Mouse (Mus musculus) CH12.LX (cell line): ENCODE results near the gene Il31ra. TPM values are rescaled to one million over a fixed set of nuclear protein-coding genes. Genes with fewer than 3 reads are reported as not detected.

ENCODE experiments used
- DNase-seq: peaks from one replicate; pipeline ENCODE4 v3.0.0-alpha.2; 2013; ENCODE audit errors: extremely low read depth
- H3K27ac ChIP-seq: 2 replicates; pipeline ENCODE4 v1.5.1; 2012; ENCODE audit warnings: low read depth, mild to moderate bottlenecking, control low read depth, moderate library complexity; ENCODE audit not compliant: insufficient read depth
- H3K27me3 ChIP-seq: replicated peaks from 2 replicates; pipeline ENCODE3; 2012; ENCODE audit warnings: inconsistent platforms
- H3K36me3 ChIP-seq, 2 experiments: replicated peaks in 1 of 2; 2 replicates each; pipeline versions ENCODE3 to v1.6.1; 2012; ENCODE audit warnings: inconsistent platforms in 1 of 2, low read length in 1 of 2, mild to moderate bottlenecking in 1 of 2, mixed read lengths in 1 of 2, moderate library complexity in 1 of 2; ENCODE audit not compliant: control insufficient read depth in 1 of 2, insufficient read depth in 1 of 2
- H3K4me1 ChIP-seq, 2 experiments: 2 replicates each; pipeline ENCODE4 v1.6.1; 2012; ENCODE audit warnings: inconsistent platforms in 1 of 2, moderate library complexity in 1 of 2; ENCODE audit not compliant: insufficient read depth in 2 of 2, control insufficient read depth in 1 of 2
- H3K4me2 ChIP-seq: 2 replicates; pipeline ENCODE4 v1.6.1; 2012; ENCODE audit warnings: low read depth, mild to moderate bottlenecking, control low read depth; ENCODE audit not compliant: poor library complexity, insufficient read depth, severe bottlenecking
- H3K4me3 ChIP-seq, 3 experiments: fragments of 150-350 bp in 1 of 3; sonication (generic) in 1 of 3; replicated peaks in 1 of 3; 2 replicates each; pipeline versions ENCODE3 to v1.5.1; 2011 to 2012; ENCODE audit warnings: low read depth in 2 of 3, low read length in 2 of 3, mild to moderate bottlenecking in 2 of 3, moderate library complexity in 2 of 3, control low read depth in 1 of 3, improper control_type of control experiment in 1 of 3, inconsistent platforms in 1 of 3, mixed read lengths in 1 of 3; ENCODE audit not compliant: poor library complexity in 1 of 3
- H3K79me2 ChIP-seq: replicated peaks from 2 replicates; pipeline ENCODE4 v1.6.1; 2012; ENCODE audit warnings: mild to moderate bottlenecking, moderate library complexity; ENCODE audit not compliant: control insufficient read depth, poor library complexity, insufficient read depth, severe bottlenecking; ENCODE audit errors: extremely low read depth
- H3K9ac ChIP-seq: 2 replicates; pipeline ENCODE4 v1.6.1; 2012; ENCODE audit warnings: low read depth, mild to moderate bottlenecking, control low read depth, moderate library complexity; ENCODE audit not compliant: insufficient read depth
- H3K9me3 ChIP-seq: replicated peaks from 2 replicates; pipeline ENCODE3; 2012; ENCODE audit warnings: low read length, inconsistent platforms, mixed read lengths
- CHD1 ChIP-seq: IDR thresholded peaks from 2 replicates; pipeline ENCODE4 v1.6.1; 2012; ENCODE audit warnings: low read depth, low read length, improper control_type of control experiment, inconsistent platforms
- CHD2 ChIP-seq: IDR thresholded peaks from 2 replicates; pipeline ENCODE4 v1.6.1; 2011; ENCODE audit warnings: low read length, improper control_type of control experiment
- IRF4 ChIP-seq: IDR thresholded peaks from 2 replicates; pipeline ENCODE4 v1.6.1; 2014; ENCODE audit warnings: low read depth, mild to moderate bottlenecking, inconsistent platforms, low read length, improper control_type of control experiment
- JUND ChIP-seq: conservative IDR thresholded peaks from 2 replicates; pipeline ENCODE4 v1.6.1; 2011; ENCODE audit warnings: low read depth, low read length, improper control_type of control experiment
- MEF2A ChIP-seq: IDR thresholded peaks from 2 replicates; pipeline ENCODE4 v1.6.1; 2014; ENCODE audit warnings: low read depth, mild to moderate bottlenecking, inconsistent platforms, low read length, improper control_type of control experiment, borderline replicate concordance
- NRF1 ChIP-seq: IDR thresholded peaks from 2 replicates; pipeline ENCODE4 v1.6.1; 2014; ENCODE audit warnings: low read depth, mild to moderate bottlenecking, inconsistent platforms, low read length, improper control_type of control experiment, moderate library complexity
- POLR2A ChIP-seq: IDR thresholded peaks from 2 replicates; pipeline ENCODE4 v1.6.1; 2011; ENCODE audit warnings: low read depth, mild to moderate bottlenecking, improper control_type of control experiment, low read length
- RAD21 ChIP-seq: IDR thresholded peaks from 2 replicates; pipeline ENCODE4 v1.6.1; 2011; ENCODE audit warnings: low read depth, mild to moderate bottlenecking, low read length, improper control_type of control experiment, moderate library complexity
- TBP ChIP-seq: conservative IDR thresholded peaks from 2 replicates; pipeline ENCODE4 v1.6.1; 2011; ENCODE audit warnings: low read depth, low read length, improper control_type of control experiment
- USF1 ChIP-seq: IDR thresholded peaks from 2 replicates; pipeline ENCODE4 v1.6.1; 2014; ENCODE audit warnings: low read depth, mild to moderate bottlenecking, inconsistent platforms, low read length, improper control_type of control experiment
- ZKSCAN1 ChIP-seq: IDR thresholded peaks from 2 replicates; pipeline ENCODE4 v1.6.1; 2012; ENCODE audit warnings: low read depth, inconsistent platforms, low read length, improper control_type of control experiment, borderline replicate concordance
- dilution Hi-C: fragments of 300-500 bp; cut with MboI; formaldehyde crosslinking; loops from 2 replicates; pipeline ENCODE4 v1.14.3; 2020; ENCODE audit warnings: low sequenced_read_pairs; ENCODE audit not compliant: extremely low pct_unique_long_range_greater_than_20kb, extremely low pct_ligation_motif_present
- in situ Hi-C: fragments of 300-500 bp; cut with MboI; formaldehyde crosslinking; loops from 3 replicates; pipeline ENCODE4 v1.14.3; 2019; ENCODE audit warnings: low sequenced_read_pairs, low pct_ligation_motif_present, low pct_unique_long_range_greater_than_20kb, mixed read lengths
- polyA plus RNA-seq: library from polyadenylated mRNA; unstranded; fragments of >175 nt; gene quantifications from 2 replicates; pipeline ENCODE4 v1.2.1, GENCODE M21; 2012; ENCODE audit warnings: low read depth; ENCODE audit not compliant: insufficient read length
- total RNA-seq, 2 experiments: library from RNA; depleted of rRNA; stranded (reverse); fragments of 300-350 nt in 1 of 2; fragments of >200 nt in 1 of 2; gene quantifications; 2 replicates each; pipeline ENCODE4 v1.2.3; 2012 to 2014

Gene Il31ra
- total and polyA plus RNA-seq, 3 experiments, result not detected

GRCm38 (mm10) chr13:112482525-112482924, 111.6 kb downstream of the Il31ra start:
- TF ChIP-seq IRF4, result no peak
- TF ChIP-seq ZKSCAN1, result no peak
- no peak for TF ChIP-seq RAD21
- TF ChIP-seq TBP, result no peak
- TF ChIP-seq CHD2, result no peak
- TF ChIP-seq CHD1, result no peak
- no peak for TF ChIP-seq USF1
- no peak for TF ChIP-seq POLR2A
- no peak for TF ChIP-seq MEF2A
- no peak overlapping the region for H3K27ac ChIP-seq
- no peaks in the 10 kb centered on the region for H3K79me2 ChIP-seq
- H3K4me1 ChIP-seq, result no peaks in the 10 kb centered on the region
- no peaks in the 10 kb centered on the region for H3K27me3 ChIP-seq
- H3K4me3 ChIP-seq, result no peak overlapping the region
- H3K9ac ChIP-seq, result no peak overlapping the region
- DNase-seq, result no peak
- dilution Hi-C loops (no loop called here), in situ Hi-C loops (no loop called here)
- H3K9me3 ChIP-seq, result peaks cover 4% of the 10 kb centered on the region
- no peak overlapping the region for H3K4me2 ChIP-seq
- H3K36me3 ChIP-seq, result peaks cover 44 to 72% of the 10 kb centered on the region in 2 experiments

DNA sequence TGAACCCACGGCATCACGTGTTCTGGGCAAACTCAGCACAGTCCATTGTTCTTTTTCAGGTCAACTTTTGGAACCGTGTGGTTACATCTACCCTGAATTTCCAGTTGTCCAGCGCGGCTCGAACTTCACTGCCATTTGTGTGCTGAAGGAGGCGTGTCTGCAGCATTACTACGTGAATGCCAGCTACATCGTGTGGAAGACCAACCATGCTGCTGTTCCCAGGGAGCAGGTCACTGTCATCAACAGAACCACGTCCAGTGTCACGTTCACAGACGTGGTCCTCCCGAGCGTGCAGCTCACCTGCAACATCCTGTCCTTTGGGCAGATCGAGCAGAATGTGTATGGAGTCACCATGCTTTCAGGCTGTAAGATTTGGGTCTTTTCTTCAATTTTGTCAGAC, 114.2 kb downstream of the Il31ra start:
- H3K36me3 ChIP-seq, result peaks cover 43 to 69% of the 10 kb centered on the region in 2 experiments
- in situ Hi-C loops (no loop called here), dilution Hi-C loops (no loop called here)
- H3K9ac ChIP-seq, result no peak overlapping the region
- peaks cover 0 to 6% of the 10 kb centered on the region in 2 experiments; a peak in 1 of 4 replicates for H3K4me1 ChIP-seq
- H3K27me3 ChIP-seq, result no peaks in the 10 kb centered on the region
- TF ChIP-seq JUND, result no peak
- H3K79me2 ChIP-seq, result no peaks in the 10 kb centered on the region
- H3K4me3 ChIP-seq, result no peak overlapping the region
- H3K4me2 ChIP-seq, result no peak overlapping the region
- 0 out of 2 replicates have a peak overlapping the region, but pooled peaks have one; percentile 4 for H3K27ac ChIP-seq
- H3K9me3 ChIP-seq, result peaks cover 10% of the 10 kb centered on the region
- DNase-seq, result no peak

DNA sequence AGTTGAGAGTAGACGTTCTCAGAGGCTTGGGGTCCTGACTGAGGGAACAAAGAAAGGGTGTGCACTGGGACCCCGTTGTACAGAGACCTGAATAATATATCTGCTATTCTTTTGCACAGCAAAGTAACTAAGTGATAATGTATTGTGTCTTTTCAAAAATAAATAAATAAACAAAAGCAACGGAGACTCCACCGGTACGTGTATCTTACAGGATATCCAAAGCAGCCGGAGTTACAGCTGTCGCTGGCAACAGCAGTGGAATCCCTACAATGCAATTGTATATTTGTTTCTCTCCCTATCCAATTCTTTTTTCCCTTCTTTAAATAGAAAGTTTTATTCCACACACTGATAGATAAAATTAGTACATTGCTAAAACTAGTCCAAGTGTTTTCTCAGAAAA, 115.1 kb downstream of the Il31ra start:
- H3K36me3 ChIP-seq, result peaks cover 37 to 68% of the 10 kb centered on the region in 2 experiments
- TF ChIP-seq MEF2A, result no peak
- TF ChIP-seq NRF1, result no peak
- no peaks in the 10 kb centered on the region for H3K79me2 ChIP-seq
- H3K9ac ChIP-seq, result no peak overlapping the region
- no peaks in the 10 kb centered on the region for H3K27me3 ChIP-seq
- H3K4me1 ChIP-seq, result peaks cover 0 to 6% of the 10 kb centered on the region in 2 experiments; a peak in 1 of 4 replicates
- dilution Hi-C loops (no loop called here), in situ Hi-C loops (no loop called here)
- no peak overlapping the region for H3K27ac ChIP-seq
- H3K4me3 ChIP-seq, result no peak overlapping the region
- H3K9me3 ChIP-seq, result peaks cover 10% of the 10 kb centered on the region
- no peak overlapping the region for H3K4me2 ChIP-seq
- DNase-seq, result no peak
